Mouse (Mus musculus) neural tube, embryonic 10.5 days (tissue): ENCODE measurements around the gene Polr1d.
A peak's percentile ranks its signal among the peaks of the same experiment; 100 is the strongest.

Experiments used
- DNase-seq: peaks from one replicate; pipeline ENCODE4 v3.0.0-alpha.2; 2017; ENCODE audit warnings: low spot score; ENCODE audit errors: extremely low spot score

The Polr1d gene

DNA sequence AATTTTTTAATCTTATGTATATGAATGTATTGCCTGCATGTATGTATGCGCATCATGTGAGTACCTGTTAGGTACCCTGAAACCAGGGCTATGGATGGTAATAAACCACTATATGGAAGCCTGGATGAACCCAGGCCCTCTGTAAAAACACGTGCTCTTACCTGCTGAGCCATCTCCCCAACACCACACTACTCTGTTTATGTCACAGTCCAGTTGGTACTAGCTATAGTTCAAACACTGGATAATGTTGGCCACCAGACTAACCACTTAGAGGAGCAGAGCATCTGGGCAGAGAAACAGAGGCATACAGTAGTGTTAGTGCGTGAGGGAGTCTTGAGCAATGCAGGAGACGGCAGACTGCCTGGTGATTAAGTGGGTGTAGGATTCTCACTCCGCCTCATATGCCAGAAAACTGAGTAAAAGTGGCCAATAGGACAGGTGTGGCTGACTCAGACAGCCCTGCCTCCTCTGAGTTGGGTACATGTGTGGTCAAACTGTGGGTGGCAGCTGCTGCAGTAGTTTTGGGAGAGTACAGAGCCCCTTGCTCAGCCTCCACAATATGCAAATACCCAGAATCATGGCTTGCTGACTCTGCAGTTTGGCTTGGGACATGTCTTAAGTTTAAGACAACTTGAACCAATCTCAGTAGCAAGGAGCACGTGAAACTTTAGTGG lies 21.1 kb upstream of the Polr1d start:
- DNase-seq: no peak

DNA sequence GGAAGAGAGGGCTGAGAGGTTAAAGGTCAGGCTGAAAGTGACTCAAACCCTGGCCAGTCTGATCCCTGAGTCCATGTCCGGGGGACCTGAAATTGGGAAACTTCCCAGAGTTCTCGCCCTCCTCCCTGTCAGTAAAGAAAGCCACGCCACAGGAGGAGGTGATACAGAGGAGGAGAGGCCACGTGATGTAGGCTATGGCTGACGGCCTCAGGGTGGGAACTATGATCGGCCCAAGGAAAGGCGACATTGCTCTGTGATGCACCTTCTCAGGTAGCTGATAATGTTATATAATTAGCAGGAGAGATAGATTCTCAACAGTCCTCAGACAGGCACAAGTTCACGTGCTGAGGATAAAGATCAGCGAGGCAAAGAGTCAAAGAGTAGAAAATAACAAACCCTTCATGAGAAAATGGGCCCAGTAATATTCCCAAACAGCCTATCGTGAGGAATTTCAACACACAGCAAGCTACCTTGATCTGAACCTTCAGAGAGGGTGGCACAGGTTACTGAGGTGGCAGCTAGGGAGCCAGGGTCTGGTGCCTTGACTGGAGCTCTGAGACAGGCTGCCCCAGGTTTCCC lies 20.0 kb upstream of the Polr1d start:
- no peak for DNase-seq

DNA sequence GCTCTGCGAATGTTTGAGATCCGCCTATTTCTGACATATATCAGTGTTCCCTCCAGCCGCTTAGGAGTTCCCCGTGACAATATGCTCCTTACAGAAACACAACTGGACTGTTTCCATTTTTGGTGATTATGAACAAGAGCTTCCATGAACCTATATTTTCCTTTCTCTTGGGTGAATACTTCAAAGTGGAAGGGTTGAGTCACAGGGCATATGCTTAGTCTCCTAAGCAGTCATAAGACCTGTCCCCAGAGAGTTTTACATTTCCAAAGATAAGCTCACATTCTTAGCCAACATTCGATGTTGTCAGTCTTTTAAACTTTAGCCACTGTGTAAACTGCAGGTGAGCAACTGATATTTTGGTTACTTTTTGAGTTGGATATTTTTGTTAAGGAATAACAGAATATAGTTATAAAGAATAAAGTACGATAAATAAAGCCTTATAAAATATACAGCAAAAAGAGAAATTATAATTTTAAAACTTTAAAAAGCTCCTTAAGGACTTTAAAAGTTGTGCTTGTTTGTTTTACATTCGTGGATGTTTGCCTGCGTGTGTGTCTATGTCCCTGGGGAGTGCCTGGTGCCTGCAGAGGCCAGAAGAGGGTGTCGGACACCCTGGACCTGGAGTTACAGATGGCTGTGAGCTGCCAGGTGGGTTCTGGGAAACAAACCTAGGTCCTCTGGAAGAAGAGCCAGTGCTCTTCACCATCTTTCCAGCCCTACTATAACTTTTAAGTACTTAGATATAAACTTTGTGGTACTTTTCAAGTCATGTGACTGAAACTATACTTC lies 19.0 kb upstream of the Polr1d start:
- no peak for DNase-seq

DNA sequence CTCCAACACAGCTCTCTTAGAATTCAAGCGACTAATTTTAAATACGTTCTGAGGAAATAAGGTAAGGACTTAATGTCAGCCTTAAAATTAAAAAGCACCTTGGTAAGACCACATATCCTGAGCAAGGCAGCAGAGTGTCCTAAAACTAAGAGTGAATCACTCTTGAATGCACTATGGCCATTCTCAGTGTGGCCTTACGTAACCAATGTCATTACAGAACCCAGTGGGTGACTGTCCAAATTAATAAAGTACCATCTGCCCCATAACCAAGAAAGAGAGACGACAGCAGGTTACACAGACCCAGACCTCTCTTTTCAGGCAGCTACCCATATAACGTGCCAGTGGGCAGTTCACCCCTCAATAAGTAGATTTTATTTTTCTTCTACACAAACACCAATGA lies 18.2 kb upstream of the Polr1d start:
- DNase-seq: no peak

DNA sequence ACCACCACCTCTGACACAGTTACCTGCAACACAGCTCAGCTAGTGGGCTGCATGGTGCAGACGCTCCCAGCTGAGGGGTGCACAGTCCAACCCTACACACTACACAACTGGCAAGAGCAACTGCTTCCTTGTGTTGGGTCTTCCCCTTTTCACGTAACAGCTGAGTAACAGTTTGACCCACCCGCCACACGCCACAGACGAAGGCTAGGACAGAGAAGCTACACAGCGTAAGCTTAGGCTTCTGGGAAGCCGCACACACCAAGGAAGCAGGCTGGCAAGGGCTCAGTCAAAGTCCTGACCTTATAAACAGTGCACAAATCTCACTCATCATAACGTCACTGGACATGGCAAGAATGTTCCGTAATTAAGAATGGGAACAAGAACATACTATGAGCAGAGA lies 17.5 kb upstream of the Polr1d start:
- no peak for DNase-seq

DNA sequence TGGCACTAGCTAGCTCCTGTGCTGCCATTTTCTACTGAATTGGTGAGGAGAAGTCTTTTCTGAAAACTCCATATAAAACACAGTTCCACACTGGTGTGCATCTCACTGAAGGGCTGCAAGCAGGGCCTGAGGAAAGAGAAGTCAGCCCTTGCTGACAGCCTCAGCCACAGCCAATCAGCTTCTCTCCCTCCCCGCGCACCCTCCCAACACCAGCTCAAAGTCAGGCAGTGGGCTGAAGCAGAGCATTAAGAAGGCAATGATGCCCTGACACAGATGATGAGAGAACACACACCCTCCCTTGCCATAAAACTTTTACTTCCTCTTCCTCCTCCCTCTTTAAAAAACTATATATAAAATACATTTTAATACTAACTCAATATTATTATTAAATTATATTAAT lies 16.8 kb upstream of the Polr1d start:
- DNase-seq: no peak

DNA sequence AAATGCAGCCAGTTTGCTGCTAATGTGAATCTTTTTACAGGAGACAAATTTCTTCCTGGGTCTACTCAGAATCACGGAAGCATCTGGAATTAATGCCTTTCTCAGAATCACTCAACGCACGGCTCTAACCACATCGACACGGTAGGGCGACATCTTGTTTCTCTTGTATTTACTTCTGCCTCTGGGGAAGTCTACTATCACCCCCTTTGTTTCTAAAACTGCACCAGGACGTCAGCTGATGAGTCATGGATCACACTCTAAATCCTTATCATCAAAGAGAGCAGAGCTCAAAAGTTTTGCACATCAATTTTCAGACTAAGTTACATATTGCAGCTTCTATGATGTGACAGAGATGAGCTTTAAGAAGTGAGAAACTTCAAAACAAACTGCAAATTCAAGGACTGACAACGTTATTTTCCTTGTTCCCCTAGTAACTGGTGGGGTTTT lies 13.6 kb upstream of the Polr1d start:
- DNase-seq: no peak

DNA sequence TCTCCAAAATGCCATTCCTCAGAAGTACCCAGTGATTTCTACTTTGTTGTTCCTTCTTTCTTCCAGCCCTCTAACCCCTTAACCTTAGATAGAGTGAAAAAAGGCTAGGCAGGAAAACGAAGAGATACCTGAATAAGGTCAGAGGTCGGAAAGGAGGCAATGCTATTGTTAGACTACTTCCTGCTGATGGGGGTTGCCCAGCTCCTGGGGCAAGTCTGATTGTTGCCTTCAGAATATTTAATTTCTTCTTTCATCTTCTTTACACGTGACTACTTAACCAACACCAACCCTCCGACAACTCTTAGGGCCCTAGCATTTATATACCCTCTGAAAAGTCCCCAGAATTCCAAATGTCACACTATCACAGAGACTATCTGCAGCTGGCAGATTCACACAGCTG lies 10.7 kb upstream of the Polr1d start:
- no peak for DNase-seq

DNA sequence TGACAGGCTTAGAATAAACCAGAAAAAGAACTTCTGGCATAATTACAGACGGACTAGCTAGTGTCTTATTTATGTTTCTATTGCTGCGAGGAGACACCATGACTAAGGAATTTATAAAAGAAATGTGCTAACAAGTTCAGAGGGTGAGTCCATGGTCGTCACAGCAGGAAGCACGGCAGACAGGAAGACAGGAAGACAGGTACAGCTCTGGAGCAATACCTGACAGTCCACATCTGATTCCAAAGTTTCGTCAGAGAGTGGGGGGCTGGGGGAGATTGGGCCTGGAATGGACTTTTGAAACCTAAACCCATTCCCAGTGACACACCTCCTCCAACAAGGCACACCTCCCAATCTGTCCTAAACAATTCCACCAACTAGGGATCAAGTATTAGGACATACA lies 9.9 kb upstream of the Polr1d start:
- no peak for DNase-seq

DNA sequence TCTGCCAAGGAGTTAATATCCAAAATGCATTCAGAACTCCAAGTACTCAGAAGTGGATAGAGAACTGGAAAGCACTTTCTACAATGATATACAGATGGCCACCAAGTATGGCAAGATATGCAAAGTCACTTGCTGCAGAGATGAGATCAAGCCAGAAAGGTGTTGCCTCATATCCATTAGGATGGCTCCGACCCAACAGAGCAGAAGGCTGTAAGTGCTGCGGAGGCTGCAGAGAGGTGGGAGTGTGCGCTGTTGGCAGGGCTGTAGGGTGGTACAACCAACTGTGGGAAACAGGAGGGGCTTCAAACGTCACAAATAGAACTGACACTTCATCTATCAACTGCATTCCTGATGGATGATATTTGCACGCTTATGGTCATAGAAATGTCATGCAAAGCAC lies 8.0 kb upstream of the Polr1d start:
- DNase-seq: no peak

DNA sequence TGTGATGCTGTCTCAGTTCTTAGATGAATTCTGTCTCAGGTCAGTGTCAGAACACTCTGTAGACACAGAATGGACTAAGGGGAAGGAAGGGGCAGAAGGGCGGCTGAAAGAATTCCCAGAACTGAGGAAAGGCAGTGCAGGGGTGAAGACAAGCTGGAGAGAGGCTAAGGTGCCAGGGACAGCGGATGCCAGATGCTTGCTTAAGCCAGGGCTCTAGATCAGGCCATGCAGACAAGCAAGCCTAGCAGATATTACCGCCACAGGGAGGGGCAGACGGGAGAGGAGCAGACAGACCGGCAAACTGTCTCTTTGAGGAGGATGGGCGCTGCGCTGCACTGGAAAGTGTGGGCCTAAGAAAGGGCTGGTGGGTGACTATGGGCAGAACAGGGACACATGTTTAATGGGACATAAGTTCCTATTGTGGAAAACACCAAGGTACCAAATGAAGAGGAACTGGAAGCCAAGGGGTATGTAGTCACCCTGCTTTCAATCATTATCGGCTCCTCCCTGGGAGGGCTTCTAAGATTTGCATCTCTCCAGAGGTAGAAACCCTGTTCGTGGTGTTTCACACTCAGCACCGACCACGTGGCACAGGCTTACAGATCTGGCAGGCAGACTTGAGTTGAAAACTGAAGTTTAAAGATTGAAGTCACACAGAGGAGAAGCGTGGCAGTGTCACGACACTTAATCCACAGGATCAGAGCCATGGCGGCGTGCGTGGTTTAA lies 5.9 kb upstream of the Polr1d start:
- DNase-seq: no peak

DNA sequence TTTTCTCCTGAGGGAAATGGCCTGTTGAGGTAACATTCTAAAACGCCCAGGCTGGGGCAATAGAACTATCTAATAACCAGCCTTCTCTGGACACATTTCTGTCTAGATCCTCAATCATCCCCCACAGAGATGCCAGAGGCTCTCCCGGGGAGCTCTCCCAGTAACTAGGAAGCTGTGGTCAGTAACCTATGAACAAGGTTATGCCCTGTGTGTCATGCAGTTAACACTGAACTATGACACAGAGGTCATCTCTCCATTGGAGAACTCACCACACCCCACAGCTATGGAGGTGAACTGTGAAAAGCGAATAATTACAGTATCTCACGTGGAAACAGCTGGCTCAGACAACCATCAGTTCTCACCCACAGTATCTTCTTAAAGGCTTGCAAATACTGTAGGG lies 5.0 kb upstream of the Polr1d start:
- no peak for DNase-seq

DNA sequence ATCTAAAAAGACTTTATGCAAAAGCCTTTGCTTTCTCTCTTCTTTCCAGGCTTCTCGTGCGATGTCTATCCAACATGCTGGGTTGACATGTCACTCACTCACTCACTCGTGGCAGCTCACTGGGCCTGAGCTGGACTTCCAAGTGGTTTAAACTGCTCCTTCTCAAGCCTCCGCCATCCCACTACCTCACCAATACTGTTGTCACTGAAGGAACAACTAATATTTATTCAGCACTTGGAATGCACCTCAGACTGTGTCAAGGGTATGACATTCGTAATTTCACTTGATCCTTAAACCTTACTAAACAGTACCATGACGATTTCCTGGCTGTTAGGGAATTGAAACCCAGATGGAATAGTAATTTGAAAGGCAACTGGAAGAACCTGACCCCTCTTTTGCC lies 3.0 kb upstream of the Polr1d start:
- DNase-seq: no peak

DNA sequence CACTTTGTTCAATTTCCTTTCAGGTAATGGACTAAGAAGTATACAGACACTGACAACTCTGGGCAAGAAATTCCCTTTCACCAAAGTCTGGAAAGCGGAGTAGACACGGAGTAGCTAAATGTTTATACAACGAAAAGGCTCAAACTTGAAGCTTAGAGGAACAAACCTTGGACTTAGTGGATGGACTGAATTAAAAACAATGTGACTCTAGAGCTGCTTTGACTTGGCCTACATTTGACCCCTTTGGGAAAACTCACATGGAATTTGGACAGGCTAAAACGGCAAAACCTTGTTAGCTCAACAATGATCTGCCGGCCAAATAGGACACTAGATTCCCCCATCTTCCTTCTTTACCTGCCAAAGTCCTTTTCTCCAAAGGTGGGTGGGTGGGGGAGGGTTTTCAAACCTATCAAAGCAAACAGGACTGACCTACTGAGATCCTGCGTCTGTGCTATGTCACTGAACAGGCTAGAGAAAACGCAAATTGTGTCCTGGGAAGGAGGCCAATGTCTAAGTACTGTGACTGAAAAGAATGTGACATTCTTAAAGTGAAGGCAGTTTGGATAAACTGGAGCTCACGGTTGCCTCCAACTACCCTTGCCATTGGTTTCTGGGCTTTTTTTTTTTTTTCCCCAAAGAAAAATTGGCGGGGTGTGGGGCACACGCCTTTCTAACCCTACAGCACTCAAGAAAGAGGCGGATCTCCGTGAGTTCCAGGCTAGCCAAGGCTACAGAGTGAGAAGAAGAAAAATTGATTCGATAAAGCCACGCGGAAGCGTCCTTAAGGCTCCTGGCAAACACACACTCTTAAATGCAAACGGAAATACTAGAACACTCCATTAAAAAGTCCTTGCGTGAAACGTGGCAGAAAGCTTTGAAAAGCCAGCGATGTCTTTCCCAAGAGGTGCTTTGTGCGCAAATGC lies 1.5 kb upstream of the Polr1d start:
- DNase-seq: no peak

DNA sequence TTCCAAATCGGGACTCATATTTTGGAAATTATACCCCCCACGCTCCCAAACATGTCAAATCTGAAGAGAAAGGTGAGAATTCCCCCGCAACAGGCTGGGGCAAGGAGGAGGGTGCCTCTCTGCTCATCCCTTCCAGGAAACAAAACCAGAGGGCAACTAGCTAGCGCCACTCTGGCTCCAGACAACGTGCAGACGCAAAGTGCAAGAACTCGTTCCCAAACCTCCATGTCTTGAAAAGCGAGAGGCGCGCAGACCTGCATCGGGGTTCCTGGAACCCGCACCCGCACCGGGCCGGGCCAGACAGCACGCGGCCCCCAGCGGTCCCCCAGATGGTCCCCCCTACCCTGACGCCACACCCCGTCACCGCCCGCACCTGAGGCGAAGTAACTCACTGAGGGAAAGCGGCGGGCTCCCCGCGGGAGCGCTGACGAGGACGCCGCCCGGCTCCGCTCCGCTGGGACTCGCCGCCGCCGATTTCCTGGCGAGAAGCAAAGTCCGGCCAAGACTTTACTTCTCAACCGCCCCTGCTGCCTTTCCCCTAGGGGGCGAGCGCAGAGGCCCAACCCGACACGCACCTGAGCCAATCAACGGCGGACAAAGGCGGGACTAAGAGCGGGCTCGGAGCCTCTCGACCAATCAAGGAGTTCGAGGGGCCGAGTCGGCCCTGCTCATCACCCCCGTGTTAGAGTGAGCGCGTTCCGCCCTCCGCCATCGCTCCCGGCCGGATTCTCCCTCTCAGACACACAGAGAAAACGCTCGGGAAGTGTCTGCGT lies 638 bp upstream of the Polr1d start, which contains the start of gene Lnx2:
TSS of gene Lnx2 (minus strand) at position 561 of the 773 bp plus-strand sequence.
- DNase-seq: peak; percentile 97

DNA sequence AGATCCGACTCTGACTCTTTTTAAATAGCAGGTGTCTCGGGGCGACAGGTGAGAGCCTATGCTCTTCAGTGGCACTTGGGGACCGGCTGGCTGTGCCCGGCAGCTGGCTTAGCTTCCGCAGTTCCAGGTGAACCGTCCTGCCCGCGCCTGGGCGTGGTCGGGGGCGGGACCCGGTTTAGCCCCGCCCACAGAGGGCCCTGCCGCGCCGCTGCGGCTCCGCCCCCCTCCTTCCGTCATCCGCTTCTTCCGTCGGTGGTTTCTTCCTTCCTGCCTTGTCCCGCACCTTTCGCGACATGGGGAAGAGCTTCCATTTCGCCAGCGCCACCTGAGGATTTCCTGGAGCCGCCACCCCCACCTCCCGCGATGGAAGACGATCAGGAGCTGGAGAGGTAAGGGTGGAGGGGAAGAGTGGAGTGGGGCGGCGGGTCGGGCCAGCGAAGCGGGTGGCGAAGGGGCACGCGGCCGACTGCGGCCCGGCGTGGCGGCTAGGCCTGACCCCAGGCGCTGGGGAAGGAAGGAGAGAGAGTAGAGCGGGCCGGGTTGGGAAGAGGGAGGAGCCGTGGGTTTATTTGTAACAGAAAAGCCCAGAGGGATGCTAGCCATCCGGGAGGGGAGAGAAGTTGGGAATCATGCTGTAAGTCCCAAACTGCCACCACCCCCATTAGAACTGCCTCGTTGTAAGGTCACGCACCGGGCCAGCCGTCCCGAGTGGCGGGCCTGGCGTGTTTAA lies 620 bp downstream of the Polr1d start:
- DNase-seq: peak; percentile 87

DNA sequence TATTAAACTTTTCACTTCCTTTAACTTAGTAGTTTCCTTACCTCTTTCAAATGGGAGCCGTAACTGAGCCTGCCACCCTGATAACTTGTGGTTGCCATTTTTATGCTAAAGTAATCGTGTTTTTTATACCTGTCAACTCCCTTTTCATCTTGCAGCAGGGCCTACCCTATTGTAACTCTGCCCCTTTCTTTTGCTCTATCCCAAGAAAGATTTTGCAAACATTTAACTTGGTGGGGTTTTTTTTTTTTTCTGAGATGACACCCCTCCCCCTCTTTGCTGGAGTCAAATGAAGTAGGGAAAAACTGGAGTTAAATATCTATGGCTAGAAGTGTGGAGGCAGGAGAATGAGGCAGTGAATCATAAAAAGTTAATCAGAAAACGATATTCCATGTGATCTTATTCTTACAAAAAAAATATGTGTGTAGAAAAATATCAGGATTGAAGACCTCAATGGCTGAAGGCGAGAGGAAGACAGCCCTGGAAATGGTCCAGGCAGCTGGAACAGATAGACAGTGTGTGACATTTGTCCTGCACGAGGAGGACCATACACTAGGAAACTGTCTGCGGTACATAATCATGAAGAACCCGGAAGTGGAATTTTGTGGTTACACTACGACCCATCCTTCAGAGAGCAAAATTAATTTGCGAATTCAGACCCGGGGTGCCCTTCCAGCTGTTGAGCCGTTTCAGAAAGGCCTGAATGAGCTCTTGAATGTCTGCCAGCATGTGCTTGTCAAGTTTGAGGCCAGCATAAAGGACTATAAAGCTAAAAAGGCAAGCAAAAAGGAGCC lies 1.5 kb downstream of the Polr1d start:
- no peak for DNase-seq

DNA sequence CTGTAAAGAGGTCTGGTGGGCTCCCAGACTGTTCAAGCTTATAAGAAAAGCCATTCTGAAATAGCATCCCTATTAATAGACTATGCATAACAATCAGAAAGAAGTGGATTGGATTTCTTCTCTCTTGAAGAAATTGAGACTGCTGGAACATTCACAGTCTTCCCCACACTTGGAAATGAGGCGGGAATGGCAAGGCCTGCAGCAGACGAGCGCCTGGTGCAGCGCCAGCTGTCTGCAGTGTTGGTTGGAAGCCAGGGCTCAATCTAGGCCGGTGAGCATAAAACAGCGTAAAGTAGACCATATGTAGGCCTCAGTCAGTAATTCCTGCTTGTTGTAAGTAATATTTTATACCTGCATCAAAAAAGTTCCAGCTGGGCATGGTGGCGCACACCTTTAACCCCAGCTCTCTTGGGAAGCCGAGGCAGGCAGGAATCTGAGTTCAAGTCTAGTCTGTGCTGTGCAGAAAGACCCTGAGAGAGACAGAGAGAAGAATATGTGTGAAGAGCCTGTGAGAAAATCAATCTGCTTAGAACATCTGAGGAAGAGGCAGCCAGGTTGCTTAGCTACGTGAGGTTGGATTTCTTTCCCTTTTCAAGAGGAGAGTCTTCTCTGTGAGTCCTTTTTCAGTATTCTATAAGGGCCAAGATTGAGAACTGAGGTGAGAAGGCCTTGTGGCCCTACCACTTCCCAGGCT lies 8.5 kb downstream of the Polr1d start:
- no peak for DNase-seq
